In the genomic region with DNA sequence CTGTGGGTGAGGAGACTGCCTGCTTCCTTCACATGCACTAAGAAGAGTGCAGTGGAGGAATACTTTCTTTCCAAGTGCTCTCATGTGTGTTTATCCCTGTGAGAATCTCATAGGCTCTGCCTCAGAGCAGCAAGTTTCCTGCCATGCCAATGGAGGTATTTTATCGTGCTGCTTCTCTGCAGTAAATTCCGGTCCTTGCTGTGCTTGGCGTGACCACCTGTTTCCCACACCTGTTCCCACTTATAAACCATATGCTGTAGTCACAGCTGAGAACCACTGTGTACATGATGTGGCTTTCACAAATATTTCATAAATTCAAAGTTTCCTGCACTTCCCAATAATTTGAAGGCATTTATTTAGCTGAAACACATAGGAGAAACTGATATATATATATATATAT, we compare ENCODE assay signal across 15 mouse cellular contexts.
A peak's percentile ranks its signal among the peaks of the same experiment; 100 is the strongest.
DNase-seq lines count a peak whose midpoint lies in the region; ATAC-seq and TF ChIP-seq lines count a peak whose summit lies in the region.
"Had no signal": no experiment of that assay in that cellular context is flagged by ENCODE, and none has a peak within 500 bp of the region (broad histone marks: within the 10 kb centered on the region; RNA-seq: fewer than 3 reads in every experiment).

No protein-coding gene starts in this region.

- H3K9ac ChIP-seq in neural tube, embryonic 15.5 days (replicated peaks), result no peak overlapping the region
- no peak overlapping the region for H3K9ac ChIP-seq in hindbrain, postnatal 0 days (replicated peaks; ENCODE audit: low read length)
- no peak overlapping the region for H3K9ac ChIP-seq in neural tube, embryonic 11.5 days (ENCODE audit: low read length)
- H3K9ac ChIP-seq: liver, embryonic 15.5 days; midbrain, embryonic 12.5 days had no signal

- H3K9me3 ChIP-seq in neural tube, embryonic 15.5 days (replicated peaks), result no peaks in the 10 kb centered on the region
- H3K9me3 ChIP-seq in hindbrain, postnatal 0 days (ENCODE audit: low read length), result no peaks in the 10 kb centered on the region
- H3K9me3 ChIP-seq in neural tube, embryonic 11.5 days (ENCODE audit: control insufficient read depth, low read length), result no peaks in the 10 kb centered on the region
- H3K9me3 ChIP-seq: liver, embryonic 15.5 days; midbrain, embryonic 12.5 days had no signal

- no peaks in the 10 kb centered on the region for H3K4me1 ChIP-seq in neural tube, embryonic 15.5 days
- no peaks in the 10 kb centered on the region for H3K4me1 ChIP-seq in hindbrain, postnatal 0 days (ENCODE audit: insufficient read depth, low read length)
- H3K4me1 ChIP-seq in neural tube, embryonic 11.5 days (ENCODE audit: control insufficient read depth, insufficient read depth, low read length), result no peaks in the 10 kb centered on the region
- H3K4me1 ChIP-seq: liver, embryonic 15.5 days; midbrain, embryonic 12.5 days had no signal

- H3K36me3 ChIP-seq in neural tube, embryonic 15.5 days, result no peaks in the 10 kb centered on the region
- no peaks in the 10 kb centered on the region for H3K36me3 ChIP-seq in hindbrain, postnatal 0 days (ENCODE audit: insufficient read depth, low read length)
- no peaks in the 10 kb centered on the region for H3K36me3 ChIP-seq in neural tube, embryonic 11.5 days (ENCODE audit: control insufficient read depth, insufficient read depth, low read length)
- H3K36me3 ChIP-seq: liver, embryonic 15.5 days; midbrain, embryonic 12.5 days had no signal

- WGBS in neural tube, embryonic 15.5 days, result 67% methylated on average over 3 of the region's 3 CpGs
- 48% methylated on average over 3 of the region's 3 CpGs for WGBS in hindbrain, postnatal 0 days
- WGBS in neural tube, embryonic 11.5 days, result 63% methylated on average over 3 of the region's 3 CpGs

- ATAC-seq in neural tube, embryonic 15.5 days (ENCODE audit: low FRiP score), result no peak
- ATAC-seq in hindbrain, postnatal 0 days, result 0 out of 2 replicates have a peak, but pooled peaks have one; percentile 49
- no peak for ATAC-seq in neural tube, embryonic 11.5 days (ENCODE audit: insufficient read depth, low FRiP score, low TSS enrichment)
- ATAC-seq: intestine, postnatal 0 days had no signal

- peak; percentile 18 for DNase-seq in heart, adult 11 months
- no peak for DNase-seq in heart, adult 8-10 months (ENCODE audit: low spot score)
- peak; percentile 19 for DNase-seq in neural tube, embryonic 10.5 days (ENCODE audit: extremely low spot score, low spot score)
- peak; percentile 53 for DNase-seq in hindbrain, postnatal 0 days (ENCODE audit: low spot score)
- DNase-seq in neural tube, embryonic 11.5 days (ENCODE audit: low spot score), result peak; percentile 16
- DNase-seq in natural killer cell, adult 2 months (ENCODE audit: low spot score in 2 of 2), result no peak
- DNase-seq: heart, adult 18-20 months; kidney, postnatal 25 days; lung, postnatal 14 days; spleen, adult 18-20 months; thymus, postnatal 14 days had no signal

- no peaks in the 10 kb centered on the region for H3K27me3 ChIP-seq in neural tube, embryonic 15.5 days (replicated peaks)
- H3K27me3 ChIP-seq in hindbrain, postnatal 0 days (ENCODE audit: insufficient read depth, low read length), result no peaks in the 10 kb centered on the region
- H3K27me3 ChIP-seq in neural tube, embryonic 11.5 days (ENCODE audit: control insufficient read depth, insufficient read depth, low read length), result no peaks in the 10 kb centered on the region
- H3K27me3 ChIP-seq: liver, embryonic 15.5 days; midbrain, embryonic 12.5 days had no signal

- no peak overlapping the region for H3K4me2 ChIP-seq in neural tube, embryonic 15.5 days
- H3K4me2 ChIP-seq in hindbrain, postnatal 0 days (ENCODE audit: low read depth, low read length), result no peak overlapping the region
- H3K4me2 ChIP-seq in neural tube, embryonic 11.5 days (ENCODE audit: low read depth), result no peak overlapping the region
- H3K4me2 ChIP-seq: liver, embryonic 15.5 days; midbrain, embryonic 12.5 days had no signal

- H3K4me3 ChIP-seq in neural tube, embryonic 15.5 days (replicated peaks), result no peak overlapping the region
- H3K4me3 ChIP-seq in hindbrain, postnatal 0 days (ENCODE audit: low read length), result no peak overlapping the region
- no peak overlapping the region for H3K4me3 ChIP-seq in neural tube, embryonic 11.5 days (ENCODE audit: low read depth, low read length)
- H3K4me3 ChIP-seq: liver, embryonic 15.5 days; midbrain, embryonic 12.5 days had no signal

- no peak overlapping the region for H3K27ac ChIP-seq in neural tube, embryonic 15.5 days (replicated peaks)
- no peak overlapping the region for H3K27ac ChIP-seq in hindbrain, postnatal 0 days
- H3K27ac ChIP-seq in neural tube, embryonic 11.5 days (ENCODE audit: low read depth, low read length), result no peak overlapping the region
- H3K27ac ChIP-seq: liver, embryonic 15.5 days; midbrain, embryonic 12.5 days had no signal

- no peak for TF ChIP-seq CTCF in hindbrain, postnatal 0 days (IDR thresholded peaks at IDR 0.05; ENCODE audit: low read depth)

Comparison
In these comparisons a context has a peak if more than half of its experiments do, and no peak if none do; other contexts are left out.
1. DNase-seq: peak in heart, adult 11 months (single experiment), neural tube, embryonic 10.5 days (single experiment), hindbrain, postnatal 0 days (single experiment) and neural tube, embryonic 11.5 days (single experiment); none in heart, adult 8-10 months (single experiment) and natural killer cell, adult 2 months (0 of 2).